Mouse (Mus musculus) bone marrow macrophage, adult 2 months (primary cell): ENCODE measurements around the gene Prune2. TPM values are rescaled to one million over a fixed set of nuclear protein-coding genes. Genes with fewer than 3 reads are reported as not detected.
A peak's percentile ranks its signal among the peaks of the same experiment; 100 is the strongest.

Experiments
- H3K27ac ChIP-seq: 2 replicates; pipeline ENCODE4 v1.5.1; 2012; ENCODE audit warnings: low read depth, low read length; ENCODE audit not compliant: insufficient read depth
- H3K4me1 ChIP-seq: 2 replicates; pipeline ENCODE4 v1.6.1; 2012; ENCODE audit warnings: low read length; ENCODE audit not compliant: control insufficient read depth, insufficient read depth
- H3K4me3 ChIP-seq: 2 replicates; pipeline ENCODE4 v1.5.1; 2012; ENCODE audit warnings: mild to moderate bottlenecking, low read length, moderate library complexity; ENCODE audit not compliant: insufficient read depth
- CTCF ChIP-seq: IDR thresholded peaks from 2 replicates; pipeline ENCODE4 v1.5.1; 2012; ENCODE audit warnings: low read depth, mild to moderate bottlenecking, low read length, moderate library complexity
- POLR2A ChIP-seq: IDR thresholded peaks from 2 replicates; pipeline ENCODE4 v1.6.1; 2012; ENCODE audit warnings: mild to moderate bottlenecking, low read depth, low read length, borderline replicate concordance
- polyA plus RNA-seq: library from polyadenylated mRNA; stranded (reverse); fragments of >200 nt; gene quantifications from 2 replicates; pipeline ENCODE4 v1.2.4, GENCODE M21; 2012; ENCODE audit not compliant: missing spikeins, insufficient read depth, insufficient read length

Gene Prune2
- polyA plus RNA-seq, 1 experiment, result 21.4 TPM

DNA sequence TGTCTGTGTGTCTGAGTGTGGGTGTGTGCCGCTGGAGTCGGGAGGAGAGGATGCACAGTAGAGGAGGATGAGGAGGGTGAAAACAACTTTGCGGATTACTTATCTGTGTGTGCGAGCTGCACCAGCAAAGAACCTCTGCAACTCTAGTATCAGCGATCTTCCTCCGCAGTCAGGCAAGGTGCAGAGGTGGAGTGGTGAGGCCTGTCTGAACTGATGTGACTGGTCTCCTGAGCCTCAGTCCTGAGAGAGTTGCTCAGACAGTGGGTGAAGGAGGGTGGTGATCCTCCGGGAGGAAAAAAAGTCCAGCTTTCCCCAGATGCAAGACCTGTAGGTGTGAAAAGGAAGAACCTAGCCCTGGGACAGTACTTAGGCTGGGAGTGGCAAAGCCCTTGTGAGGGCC is 401 bp downstream of the Prune2 start:
- TF ChIP-seq POLR2A, result no peak
- TF ChIP-seq CTCF, result no peak
- peak overlapping the region; percentile 39 for H3K4me3 ChIP-seq
- H3K4me1 ChIP-seq, result no peaks in the 10 kb centered on the region; the same call in 1 of the 2 replicates
- H3K27ac ChIP-seq, result no peak overlapping the region

DNA sequence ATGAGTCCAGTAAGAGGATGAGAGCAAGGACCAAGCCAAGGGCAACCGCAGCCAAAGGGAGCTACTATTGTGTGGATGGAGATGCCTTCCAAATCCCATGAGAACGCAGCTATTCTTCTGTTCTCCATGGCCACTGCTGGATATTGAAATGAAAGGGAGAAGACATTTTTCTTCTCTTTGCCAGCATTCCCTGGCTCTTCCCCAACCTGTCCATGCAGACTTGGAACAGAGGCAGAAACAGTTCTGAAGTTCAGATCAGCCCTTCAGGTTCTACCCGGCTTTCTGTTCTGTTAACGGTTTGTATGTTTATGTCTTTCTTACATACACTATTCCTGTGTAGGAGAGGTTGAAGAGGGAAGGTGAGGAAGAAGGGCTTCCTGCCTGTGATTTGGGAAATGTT is 3.1 kb downstream of the Prune2 start:
- no peaks in the 10 kb centered on the region; the same call in 1 of the 2 replicates for H3K4me1 ChIP-seq
- TF ChIP-seq POLR2A, result no peak
- no peak for TF ChIP-seq CTCF
- H3K27ac ChIP-seq, result no peak overlapping the region
- H3K4me3 ChIP-seq, result no peak overlapping the region

GRCm38 (mm10) chr19:16959551-16959950 is 3.6 kb downstream of the Prune2 start:
- no peak overlapping the region for H3K4me3 ChIP-seq
- H3K4me1 ChIP-seq, result no peaks in the 10 kb centered on the region; the same call in 1 of the 2 replicates
- TF ChIP-seq CTCF (no peak), POLR2A (no peak)
- H3K27ac ChIP-seq, result no peak overlapping the region

DNA sequence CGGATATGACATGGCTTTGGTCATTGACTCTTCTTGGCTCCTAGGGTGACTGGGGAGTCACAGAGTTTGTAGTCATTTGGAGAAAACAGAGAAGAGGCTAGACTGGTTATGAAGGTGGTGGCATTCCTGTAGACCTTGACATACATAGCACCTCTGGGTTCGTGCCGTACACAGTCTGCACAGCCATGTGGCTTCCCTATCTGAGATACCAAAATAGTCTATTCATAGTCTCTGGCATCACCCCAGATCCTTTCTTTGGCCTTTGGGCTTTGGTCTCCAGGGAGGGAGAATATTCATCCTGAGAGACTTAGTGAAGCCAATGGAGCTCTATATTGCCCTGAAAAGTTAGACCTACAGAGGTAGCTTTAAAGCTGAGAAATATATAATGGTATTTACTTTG is 5.1 kb downstream of the Prune2 start:
- Histone ChIP-seq H3K27ac (no peak overlapping the region), H3K4me1 (no peaks in the 10 kb centered on the region; the same call in 1 of the 2 replicates), H3K4me3 (no peak overlapping the region)
- TF ChIP-seq CTCF (no peak), POLR2A (no peak)

DNA sequence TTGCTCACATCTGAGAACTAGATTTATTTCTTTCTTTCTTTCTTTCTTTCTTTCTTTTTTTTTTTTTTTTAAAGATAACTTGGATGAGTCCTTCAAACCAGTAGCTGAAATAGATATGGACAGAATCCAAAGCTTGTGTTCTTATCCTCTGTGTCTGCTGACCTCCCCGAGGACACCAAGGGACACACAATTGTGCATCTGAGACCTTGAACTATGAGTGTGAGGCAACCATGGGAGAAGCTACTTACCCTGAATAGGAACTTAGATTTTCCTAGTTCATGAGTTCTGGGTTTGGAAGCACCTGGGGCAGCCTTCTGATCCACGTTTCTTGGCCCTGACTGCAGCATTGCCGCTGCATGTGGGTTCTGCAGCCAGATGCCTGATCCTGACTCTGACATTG is 7.3 kb downstream of the Prune2 start:
- no peaks in the 10 kb centered on the region; the same call in 1 of the 2 replicates for H3K4me1 ChIP-seq
- H3K27ac ChIP-seq, result no peak overlapping the region
- no peak for TF ChIP-seq POLR2A
- no peak for TF ChIP-seq CTCF

GRCm38 (mm10) chr19:16968768-16969167 is 12.8 kb downstream of the Prune2 start:
- no peak overlapping the region for H3K4me3 ChIP-seq
- TF ChIP-seq CTCF (no peak), POLR2A (no peak)
- H3K27ac ChIP-seq, result no peak overlapping the region
- H3K4me1 ChIP-seq, result peaks cover 6% of the 10 kb centered on the region

More for the DNA sequence above, 7.3 kb downstream of the Prune2 start:
- no peak overlapping the region for H3K4me3 ChIP-seq

DNA sequence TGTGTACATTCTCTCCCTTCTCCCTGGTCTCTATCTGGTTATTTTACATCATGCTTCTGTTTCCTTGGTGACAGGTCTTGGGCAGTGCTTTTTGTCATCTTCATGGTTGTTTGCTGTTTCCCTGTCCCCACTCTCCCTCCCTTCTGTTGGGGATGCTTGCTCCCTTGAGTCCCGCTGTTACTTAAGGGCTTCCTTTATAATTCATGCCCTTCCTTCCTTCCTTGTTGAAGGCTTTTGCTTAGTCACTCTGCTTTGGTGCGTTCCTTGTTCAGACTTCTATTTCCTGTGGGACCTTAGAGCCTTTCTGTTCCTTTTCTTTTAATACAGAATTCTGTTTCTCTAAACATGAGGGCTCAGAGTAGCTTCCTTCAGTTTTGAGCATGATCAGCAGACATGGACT is 14.7 kb downstream of the Prune2 start:
- Histone ChIP-seq H3K4me3 (no peak overlapping the region), H3K4me1 (peaks cover 6% of the 10 kb centered on the region), H3K27ac (no peak overlapping the region)
- TF ChIP-seq CTCF (no peak), POLR2A (no peak)

GRCm38 (mm10) chr19:16978910-16979309 is 23.0 kb downstream of the Prune2 start:
- H3K4me3 ChIP-seq, result no peak overlapping the region
- H3K27ac ChIP-seq, result no peak overlapping the region
- TF ChIP-seq CTCF, result no peak
- no peak for TF ChIP-seq POLR2A
- H3K4me1 ChIP-seq, result no peaks in the 10 kb centered on the region

- H3K4me3 ChIP-seq, result no peak overlapping the region
- no peak overlapping the region for H3K27ac ChIP-seq
- no peaks in the 10 kb centered on the region for H3K4me1 ChIP-seq
- TF ChIP-seq CTCF, result no peak
- TF ChIP-seq POLR2A, result no peak
These were observed 25.8 kb downstream of the Prune2 start for GRCm38 (mm10) chr19:16981743-16982142.

GRCm38 (mm10) chr19:16984897-16985296 is 29.0 kb downstream of the Prune2 start:
- Histone ChIP-seq H3K4me3 (no peak overlapping the region), H3K27ac (no peak overlapping the region), H3K4me1 (no peaks in the 10 kb centered on the region)
- no peak for TF ChIP-seq POLR2A
- no peak for TF ChIP-seq CTCF

DNA sequence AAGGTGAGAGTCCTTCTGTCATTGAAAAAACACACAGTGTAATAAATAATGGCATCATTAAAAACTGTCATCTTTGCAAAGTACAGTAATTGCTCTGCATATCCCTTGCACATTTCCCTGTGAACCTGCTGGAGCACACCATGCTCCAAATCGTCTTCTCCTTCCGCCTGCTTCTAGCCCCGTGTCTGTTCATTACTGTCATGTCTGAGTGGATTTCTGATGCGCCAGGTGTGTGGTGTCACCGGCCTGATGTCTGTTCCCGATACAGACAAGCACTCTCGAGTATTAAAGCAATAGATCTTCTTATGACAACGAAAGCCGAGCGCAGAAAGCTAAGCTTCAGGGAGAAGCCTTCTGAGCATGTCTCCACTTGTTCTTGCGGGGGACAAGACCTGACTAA is 32.1 kb downstream of the Prune2 start:
- TF ChIP-seq POLR2A, result no peak
- no peak for TF ChIP-seq CTCF
- Histone ChIP-seq H3K4me3 (no peak overlapping the region), H3K4me1 (no peaks in the 10 kb centered on the region)

GRCm38 (mm10) chr19:16992151-16992550 is 36.2 kb downstream of the Prune2 start:
- Histone ChIP-seq H3K4me3 (no peak overlapping the region), H3K4me1 (no peaks in the 10 kb centered on the region), H3K27ac (no peak overlapping the region)
- TF ChIP-seq POLR2A, result no peak
- no peak for TF ChIP-seq CTCF

More for the DNA sequence above, 32.1 kb downstream of the Prune2 start:
- no peak overlapping the region for H3K27ac ChIP-seq
